Mouse (Mus musculus): ENCODE measurements at regions not wholly inside any gene's neighbourhood (a gene's known extent, or its start where the extent isn't known, plus 50 kb on each side); places are given as distances from the start of the nearest gene placed in this dataset.

DNA sequence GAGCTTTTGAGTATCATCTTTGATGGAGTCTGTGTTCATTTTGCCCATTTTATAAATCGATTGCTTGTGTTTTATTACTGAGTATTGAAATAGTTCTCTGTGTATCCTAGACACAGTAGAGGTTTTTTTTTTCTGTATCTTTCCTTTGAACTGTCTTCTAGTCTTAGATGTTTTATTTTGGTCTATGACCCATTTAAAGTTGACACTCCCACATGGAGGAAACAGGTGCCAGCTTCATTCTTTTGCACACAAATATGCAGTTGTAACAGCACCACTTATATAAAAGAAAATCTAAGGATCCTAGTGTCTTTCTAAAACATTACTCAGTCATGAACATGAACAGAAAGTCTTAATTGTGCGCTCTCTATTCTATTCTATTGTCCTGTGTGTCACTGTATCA, 230.2 kb upstream of the Nsun2 start:
- TF ChIP-seq POLR2A (IDR thresholded peaks at IDR 0.05; ENCODE audit: borderline replicate concordance, extremely low read depth, low read depth, low read length) (no peak), CTCF (IDR thresholded peaks at IDR 0.05; ENCODE audit: insufficient read depth, low read length) (no peak)

Data from lung, adult 2 months (tissue).